9 mouse cellular contexts compared by ENCODE assay signal in genomic region chr7:89856440-89857217, GRCm38 (mm10). TPM values are rescaled to one million over a fixed set of nuclear protein-coding genes. Genes with fewer than 3 reads are reported as not detected.
A peak's percentile ranks its signal among the peaks of the same experiment; 100 is the strongest.
DNase-seq lines count a peak whose midpoint lies in the region; ATAC-seq lines count a peak whose summit lies in the region.
"Had no signal": no experiment of that assay in that cellular context is flagged by ENCODE, and none has a peak within 500 bp of the region (broad histone marks: within the 10 kb centered on the region; RNA-seq: fewer than 3 reads in every experiment).

No protein-coding gene starts in this region.

- H3K9ac ChIP-seq in kidney, embryonic 16.5 days (replicated peaks; ENCODE audit: low read length) = no peak overlapping the region
- H3K9ac ChIP-seq in limb, embryonic 12.5 days (replicated peaks) = no peak overlapping the region; the same call in 1 of the 2 replicates
- H3K9ac ChIP-seq in stomach, embryonic 15.5 days = no peak overlapping the region
- H3K9ac ChIP-seq in liver, embryonic 11.5 days (ENCODE audit: low read depth, low read length) = no peak overlapping the region

- no peak overlapping the region for H3K4me2 ChIP-seq in kidney, embryonic 16.5 days (replicated peaks; ENCODE audit: low read depth, low read length)
- peak overlapping the region; percentile 40 for H3K4me2 ChIP-seq in limb, embryonic 12.5 days
- H3K4me2 ChIP-seq in stomach, embryonic 15.5 days = no peak overlapping the region
- no peak overlapping the region for H3K4me2 ChIP-seq in liver, embryonic 11.5 days

- H3K4me1 ChIP-seq in kidney, embryonic 16.5 days (ENCODE audit: insufficient read depth, low read length) = no peaks in the 10 kb centered on the region
- peaks cover 12% of the 10 kb centered on the region for H3K4me1 ChIP-seq in limb, embryonic 12.5 days (replicated peaks)
- H3K4me1 ChIP-seq in stomach, embryonic 15.5 days = 0 out of 2 replicates have a peak, but pooled peaks cover 3% of the 10 kb centered on the region
- no peaks in the 10 kb centered on the region for H3K4me1 ChIP-seq in liver, embryonic 11.5 days (replicated peaks; ENCODE audit: control insufficient read depth, insufficient read depth, low read length)

- no peaks in the 10 kb centered on the region for H3K9me3 ChIP-seq in kidney, embryonic 16.5 days (ENCODE audit: low read length)
- H3K9me3 ChIP-seq in limb, embryonic 12.5 days = no peaks in the 10 kb centered on the region
- no peaks in the 10 kb centered on the region for H3K9me3 ChIP-seq in stomach, embryonic 15.5 days
- H3K9me3 ChIP-seq in liver, embryonic 11.5 days (ENCODE audit: control insufficient read depth, low read length) = no peaks in the 10 kb centered on the region

- H3K36me3 ChIP-seq in kidney, embryonic 16.5 days (ENCODE audit: insufficient read depth, low read length) = no peaks in the 10 kb centered on the region
- H3K36me3 ChIP-seq in limb, embryonic 12.5 days = no peaks in the 10 kb centered on the region
- H3K36me3 ChIP-seq in stomach, embryonic 15.5 days = no peaks in the 10 kb centered on the region
- no peaks in the 10 kb centered on the region for H3K36me3 ChIP-seq in liver, embryonic 11.5 days (ENCODE audit: control insufficient read depth, insufficient read depth, low read length)

- ATAC-seq in kidney, embryonic 16.5 days (ENCODE audit: low FRiP score, low TSS enrichment) = peak; percentile 65; the same call in 1 of the 2 replicates
- ATAC-seq in limb, embryonic 12.5 days (ENCODE audit: insufficient number of reproducible peaks, insufficient read depth, low FRiP score, low TSS enrichment, low read depth) = peak; percentile 91
- ATAC-seq in stomach, embryonic 15.5 days (ENCODE audit: insufficient read depth, low FRiP score, low read depth) = peak; percentile 47; the same call in 1 of the 2 replicates
- ATAC-seq in liver, embryonic 11.5 days (replicated peaks; ENCODE audit: low FRiP score) = no peak
- no peak for ATAC-seq in megakaryocyte-erythroid progenitor cell, adult 5-6 weeks (replicated peaks; ENCODE audit: low FRiP score, low TSS enrichment, poor library complexity, severe bottlenecking)

- no peak overlapping the region for H3K4me3 ChIP-seq in kidney, embryonic 16.5 days (ENCODE audit: low read length)
- no peak overlapping the region for H3K4me3 ChIP-seq in limb, embryonic 12.5 days (replicated peaks)
- H3K4me3 ChIP-seq in stomach, embryonic 15.5 days (replicated peaks) = no peak overlapping the region
- no peak overlapping the region for H3K4me3 ChIP-seq in liver, embryonic 11.5 days (ENCODE audit: low read depth, low read length)

- WGBS in kidney, embryonic 16.5 days = 54% methylated on average over 16 of the region's 17 CpGs
- 43% methylated on average over 17 of the region's 17 CpGs for WGBS in limb, embryonic 12.5 days
- WGBS in stomach, embryonic 15.5 days = 48% methylated on average over 17 of the region's 17 CpGs
- WGBS in liver, embryonic 11.5 days = 65% methylated on average over 16 of the region's 17 CpGs

- no peak overlapping the region for H3K27ac ChIP-seq in kidney, embryonic 16.5 days (ENCODE audit: low read length)
- peak overlapping the region; percentile 64; the same call in 1 of the 2 replicates for H3K27ac ChIP-seq in limb, embryonic 12.5 days
- no peak overlapping the region; the same call in 1 of the 2 replicates for H3K27ac ChIP-seq in stomach, embryonic 15.5 days
- no peak overlapping the region for H3K27ac ChIP-seq in liver, embryonic 11.5 days (ENCODE audit: low read depth, low read length)

- no peaks in the 10 kb centered on the region for H3K27me3 ChIP-seq in kidney, embryonic 16.5 days (ENCODE audit: insufficient read depth, low read length)
- H3K27me3 ChIP-seq in limb, embryonic 12.5 days = no peaks in the 10 kb centered on the region
- H3K27me3 ChIP-seq in stomach, embryonic 15.5 days (replicated peaks) = no peaks in the 10 kb centered on the region
- H3K27me3 ChIP-seq in liver, embryonic 11.5 days (replicated peaks; ENCODE audit: control insufficient read depth, insufficient read depth, low read length) = no peaks in the 10 kb centered on the region

- no peak for DNase-seq in kidney, postnatal 25 days
- peak; percentile 53 to 59 for DNase-seq in heart, adult 18-20 months
- no peak for DNase-seq in liver, embryonic 11.5 days (ENCODE audit: low spot score)
- no peak for DNase-seq in ovary, adult 18-20 months (ENCODE audit: low spot score)

RNA-seq across cellular contexts. Expression of gene Ccdc81, which starts 46.8 kb away (rescaled TPM):
- polyA plus RNA-seq in kidney, embryonic 16.5 days (2015; fragmentation: Nextera tagmentation; extraction: Ambion mirVana) = 0.14 and 0.25 TPM in 2 replicates
- total RNA-seq in heart, adult 18-20 months (2021) = not detected
- polyA plus RNA-seq in limb, embryonic 12.5 days (2016; fragmentation: Nextera tagmentation; extraction: Ambion mirVana) = 0.08 and 0.21 TPM in 2 replicates
- polyA plus RNA-seq in stomach, embryonic 15.5 days (2015; fragmentation: Nextera tagmentation; extraction: Ambion mirVana) = not detected in 2 replicates
- polyA plus RNA-seq in liver, embryonic 11.5 days (2014; fragmentation: Nextera tagmentation; extraction: Ambion mirVana) = 0.06 TPM in 1 of 2 replicates, not detected in the other
- not detected in 2 replicates for total RNA-seq in megakaryocyte-erythroid progenitor cell, adult 5-6 weeks (2014; fragmentation: Nextera tagmentation)
- total RNA-seq in megakaryocyte-erythroid progenitor cell, adult 5-6 weeks (2017) = not detected in 2 replicates
- polyA plus RNA-seq: intestine, embryonic 14.5 days had no signal

Comparison
In these comparisons a context has a peak if more than half of its experiments do, and no peak if none do; other contexts are left out.
1. ATAC-seq: peak in kidney, embryonic 16.5 days (single experiment), limb, embryonic 12.5 days (single experiment) and stomach, embryonic 15.5 days (single experiment); none in liver, embryonic 11.5 days (single experiment) and megakaryocyte-erythroid progenitor cell, adult 5-6 weeks (single experiment).
2. DNase-seq: peak in heart, adult 18-20 months (2 of 2); none in kidney, postnatal 25 days (0 of 2), liver, embryonic 11.5 days (single experiment) and ovary, adult 18-20 months (single experiment).